Mouse (Mus musculus): Measurements from ENCODE around the gene Mpnd. TPM values are rescaled to one million over a fixed set of nuclear protein-coding genes. Genes with fewer than 3 reads are reported as not detected.

Gene Mpnd
- polyA plus RNA-seq, 1 experiment from 2014 or later, result 62.1 TPM

DNA sequence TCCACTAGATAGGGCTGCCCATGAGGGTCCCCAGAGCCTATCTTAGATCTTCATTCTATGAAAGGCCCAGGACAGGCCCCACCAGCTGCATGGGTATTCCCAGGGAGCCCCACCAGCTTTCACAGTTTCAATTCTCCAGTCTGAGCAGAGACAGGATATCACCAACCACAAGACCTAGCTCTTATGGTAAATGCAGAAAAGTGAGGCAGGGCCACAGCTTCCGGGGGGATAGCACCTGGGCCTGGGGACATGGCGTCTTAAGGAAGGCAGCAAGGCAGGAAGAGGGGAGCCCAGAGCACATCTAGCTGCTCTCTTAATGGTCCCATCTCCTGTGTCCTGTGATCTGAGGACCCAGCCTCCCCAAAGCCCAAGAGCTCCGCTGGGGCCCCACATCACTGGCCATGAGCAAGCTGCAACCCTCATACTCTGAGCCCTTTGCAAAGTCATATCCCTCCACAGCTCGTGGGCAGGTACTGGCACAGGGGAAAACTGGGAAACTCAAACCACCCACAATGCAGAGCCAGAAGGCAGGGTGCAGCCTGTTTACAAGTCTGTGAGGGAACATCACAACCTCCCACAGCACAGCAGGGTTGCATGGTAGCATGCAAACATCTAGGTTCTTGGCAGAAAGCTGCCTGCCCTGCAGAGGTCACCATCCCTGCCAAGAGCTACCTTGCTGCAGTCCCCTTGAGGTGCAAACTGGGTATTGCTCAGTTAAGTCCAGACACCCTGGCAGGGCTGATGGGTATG lies 15.8 kb downstream of the Mpnd start:
- Histone ChIP-seq H3K36me3 (peaks cover 58% of the 10 kb centered on the region), H3K9ac (no peak overlapping the region), H3K4me1 (peaks cover 56% of the 10 kb centered on the region), H3K4me3 (no peak overlapping the region), H3K4me2 (no peak overlapping the region), H3K27me3 (replicated peaks) (no peaks in the 10 kb centered on the region), H3K27ac (replicated peaks) (no peak overlapping the region), H3K9me3 (no peaks in the 10 kb centered on the region)
- WGBS, result 73% methylated on average over 4 of the region's 4 CpGs
- no peak for ATAC-seq (ENCODE audit: extremely low read depth, insufficient number of reproducible peaks, low FRiP score, low TSS enrichment)

DNA sequence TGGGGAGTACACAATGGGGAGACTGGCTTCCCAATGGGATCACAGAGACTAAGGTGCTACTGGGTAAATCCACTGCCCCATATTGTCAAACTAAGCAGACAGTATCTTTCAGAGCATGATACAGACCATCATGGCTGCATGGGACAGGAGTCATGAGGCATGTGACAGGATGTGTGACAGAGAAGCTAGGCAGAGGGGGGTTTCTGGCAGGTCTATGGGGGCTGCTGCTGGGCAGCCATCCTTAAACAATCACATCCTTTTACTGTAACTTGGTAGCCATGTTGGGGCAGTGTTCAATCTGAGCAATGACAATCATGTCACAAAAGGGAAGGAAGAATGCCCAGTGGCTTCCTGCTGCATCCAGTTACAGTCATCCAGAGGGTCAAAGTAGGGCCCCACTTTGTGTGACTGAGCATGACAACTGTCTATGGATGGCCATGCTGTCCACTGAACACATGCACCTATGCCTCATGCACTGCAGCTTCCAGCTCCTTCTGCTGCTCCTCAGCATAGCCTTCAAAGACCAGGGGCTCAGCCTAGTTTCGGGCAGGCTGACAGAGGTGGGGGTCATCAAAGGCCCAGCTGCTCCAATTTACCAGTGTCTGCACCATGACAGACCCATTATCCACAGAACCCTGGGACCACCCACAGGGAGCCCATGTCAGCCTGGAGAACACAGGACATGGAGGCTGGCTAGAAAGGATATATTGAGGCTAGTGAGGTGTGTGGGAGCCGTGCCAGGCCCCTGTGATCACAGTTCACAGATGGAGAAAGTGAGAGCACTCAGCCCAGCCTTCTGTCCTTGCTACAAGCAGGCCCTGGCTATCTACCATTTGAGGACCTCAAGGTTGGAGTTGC lies 16.8 kb downstream of the Mpnd start:
- Histone ChIP-seq H3K27ac (replicated peaks) (0 out of 2 replicates have a peak overlapping the region, but pooled peaks have one; percentile 54), H3K4me2 (no peak overlapping the region), H3K4me1 (peaks cover 66% of the 10 kb centered on the region), H3K27me3 (replicated peaks) (no peaks in the 10 kb centered on the region), H3K9me3 (no peaks in the 10 kb centered on the region), H3K9ac (no peak overlapping the region), H3K36me3 (peaks cover 48% of the 10 kb centered on the region), H3K4me3 (no peak overlapping the region)
- WGBS, result 82% methylated on average over 2 of the region's 2 CpGs
- no peak for ATAC-seq (ENCODE audit: extremely low read depth, insufficient number of reproducible peaks, low FRiP score, low TSS enrichment)

DNA sequence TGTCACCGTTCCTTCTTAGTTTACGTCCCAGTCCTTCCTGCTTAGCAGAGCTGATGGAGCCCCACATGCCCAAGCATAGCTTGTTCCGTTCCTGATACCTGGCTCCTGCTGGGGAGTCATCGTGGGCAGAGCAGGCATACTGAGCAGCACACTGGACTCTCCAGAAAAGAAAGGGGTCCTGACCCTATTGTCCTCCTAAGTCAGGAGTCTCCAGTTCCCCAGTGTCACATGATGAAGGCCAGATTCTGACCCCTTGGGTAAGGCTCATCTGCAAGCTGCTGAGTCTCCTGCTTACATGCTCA lies 17.4 kb downstream of the Mpnd start:
- H3K36me3 ChIP-seq, result peaks cover 42% of the 10 kb centered on the region
- H3K9me3 ChIP-seq, result no peaks in the 10 kb centered on the region
- H3K9ac ChIP-seq, result no peak overlapping the region
- H3K4me1 ChIP-seq, result peaks cover 72% of the 10 kb centered on the region
- no peak overlapping the region for H3K4me3 ChIP-seq
- H3K27ac ChIP-seq (replicated peaks), result peak overlapping the region; percentile 54; the same call in 1 of the 2 replicates
- no peak for ATAC-seq (ENCODE audit: extremely low read depth, insufficient number of reproducible peaks, low FRiP score, low TSS enrichment)
- 82% methylated on average over 4 of the region's 4 CpGs for WGBS
- no peaks in the 10 kb centered on the region for H3K27me3 ChIP-seq (replicated peaks)
- no peak overlapping the region for H3K4me2 ChIP-seq

DNA sequence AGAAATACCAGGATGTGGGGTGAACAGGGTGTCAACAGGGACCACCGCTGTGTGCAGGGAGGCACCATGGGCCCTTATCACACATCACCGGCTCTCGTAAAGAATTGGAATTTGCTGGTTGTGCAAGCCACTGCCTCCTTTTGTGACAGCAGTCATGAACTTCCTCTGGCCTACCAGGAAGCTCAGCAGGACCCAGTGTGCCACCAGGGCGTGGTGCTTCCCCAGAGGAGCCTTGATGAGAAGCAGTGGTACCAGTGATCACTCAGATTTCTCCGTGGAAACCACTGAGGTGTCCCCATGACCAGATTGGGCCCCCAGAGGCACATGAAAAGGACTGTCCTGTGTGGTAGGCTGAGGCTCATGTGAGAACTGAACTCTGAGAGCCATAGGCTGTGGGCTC lies 17.9 kb downstream of the Mpnd start:
- H3K27me3 ChIP-seq (replicated peaks), result no peaks in the 10 kb centered on the region
- peak overlapping the region; percentile 54 for H3K27ac ChIP-seq (replicated peaks)
- no peaks in the 10 kb centered on the region for H3K9me3 ChIP-seq
- ATAC-seq (ENCODE audit: extremely low read depth, insufficient number of reproducible peaks, low FRiP score, low TSS enrichment), result no peak
- H3K4me2 ChIP-seq, result no peak overlapping the region
- H3K36me3 ChIP-seq, result peaks cover 40% of the 10 kb centered on the region
- peaks cover 76% of the 10 kb centered on the region for H3K4me1 ChIP-seq
- peak overlapping the region; percentile 48; the same call in 1 of the 2 replicates for H3K9ac ChIP-seq
- 30% methylated on average over 5 of the region's 5 CpGs for WGBS
- no peak overlapping the region for H3K4me3 ChIP-seq

DNA sequence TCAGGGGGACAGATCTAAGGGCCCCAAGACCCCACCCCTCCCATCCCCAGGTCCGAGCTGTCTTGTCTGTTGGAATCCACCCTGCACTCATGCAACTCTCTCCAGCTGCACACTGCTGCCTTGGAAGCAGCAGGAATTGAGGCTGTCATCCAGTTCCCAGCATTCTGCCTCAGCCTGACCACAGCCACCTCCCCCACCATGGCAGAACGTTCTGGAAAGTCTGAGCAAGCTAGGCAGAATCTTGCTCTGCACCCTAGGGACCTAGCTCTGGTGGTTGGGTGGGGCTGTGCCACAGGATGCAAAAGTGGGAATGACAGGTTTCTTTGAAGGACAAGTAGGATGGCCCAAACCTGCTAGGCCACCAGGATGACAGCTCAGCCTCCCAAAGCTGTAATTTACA lies 19.0 kb downstream of the Mpnd start:
- Histone ChIP-seq H3K4me1 (peaks cover 81% of the 10 kb centered on the region), H3K27ac (replicated peaks) (peak overlapping the region; percentile 68), H3K4me3 (no peak overlapping the region), H3K36me3 (peaks cover 40% of the 10 kb centered on the region), H3K9ac (peak overlapping the region; percentile 47; the same call in 1 of the 2 replicates), H3K4me2 (no peak overlapping the region), H3K9me3 (no peaks in the 10 kb centered on the region), H3K27me3 (replicated peaks) (no peaks in the 10 kb centered on the region)
- WGBS, result 58% methylated on average over 2 of the region's 2 CpGs
- ATAC-seq (ENCODE audit: extremely low read depth, insufficient number of reproducible peaks, low FRiP score, low TSS enrichment), result no peak

DNA sequence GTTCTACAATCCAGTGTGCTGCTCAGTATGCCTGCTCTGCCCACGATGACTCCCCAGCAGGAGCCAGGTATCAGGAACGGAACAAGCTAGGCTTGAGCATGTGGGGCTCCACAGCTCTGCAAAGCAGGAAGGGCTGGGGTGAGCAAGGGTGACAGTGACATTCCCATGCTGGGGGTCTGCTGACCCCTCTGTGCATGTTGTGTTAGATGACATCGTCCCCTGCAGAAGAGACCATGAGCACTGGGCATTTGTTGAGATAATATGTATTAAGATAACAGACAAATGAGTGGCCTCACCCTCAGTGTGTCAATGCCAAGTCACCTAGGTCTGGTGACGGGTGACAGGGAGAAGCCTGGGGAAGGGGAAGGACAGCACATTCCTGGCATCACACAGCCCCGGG lies 19.4 kb downstream of the Mpnd start:
- no peak for ATAC-seq (ENCODE audit: extremely low read depth, insufficient number of reproducible peaks, low FRiP score, low TSS enrichment)
- 34% methylated on average over 5 of the region's 5 CpGs for WGBS
- H3K4me1 ChIP-seq, result peaks cover 81% of the 10 kb centered on the region
- H3K36me3 ChIP-seq, result peaks cover 39% of the 10 kb centered on the region
- peak overlapping the region; percentile 68 for H3K27ac ChIP-seq (replicated peaks)
- H3K4me3 ChIP-seq, result no peak overlapping the region
- no peaks in the 10 kb centered on the region for H3K9me3 ChIP-seq
- H3K9ac ChIP-seq, result peak overlapping the region; percentile 47; the same call in 1 of the 2 replicates
- H3K27me3 ChIP-seq (replicated peaks), result no peaks in the 10 kb centered on the region
- no peak overlapping the region for H3K4me2 ChIP-seq

DNA sequence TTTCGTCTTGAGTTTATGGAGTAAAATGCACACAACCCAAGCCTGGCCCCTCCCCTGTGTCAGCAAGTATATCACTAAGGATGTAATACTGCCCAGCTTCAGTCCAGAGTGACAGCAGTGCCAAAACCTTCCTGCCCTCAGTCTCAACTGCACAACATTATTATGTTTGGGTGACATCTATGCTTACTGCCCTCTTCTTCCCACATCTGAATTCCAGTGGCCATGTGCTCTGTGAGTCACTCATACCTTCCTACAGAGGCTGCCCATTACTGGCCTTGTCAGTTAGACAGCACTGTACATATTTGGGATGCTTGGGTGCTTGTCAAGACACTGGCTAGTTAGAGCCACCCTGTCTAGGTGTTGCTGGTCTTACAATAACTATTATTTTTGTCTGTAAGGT lies 20.8 kb downstream of the Mpnd start:
- H3K27me3 ChIP-seq (replicated peaks), result no peaks in the 10 kb centered on the region
- no peaks in the 10 kb centered on the region for H3K9me3 ChIP-seq
- ATAC-seq (ENCODE audit: extremely low read depth, insufficient number of reproducible peaks, low FRiP score, low TSS enrichment), result no peak
- no peak overlapping the region for H3K4me2 ChIP-seq
- 48% methylated on average over 1 of the region's 1 CpGs for WGBS
- peaks cover 43% of the 10 kb centered on the region for H3K36me3 ChIP-seq
- no peak overlapping the region for H3K9ac ChIP-seq
- H3K27ac ChIP-seq (replicated peaks), result peak overlapping the region; percentile 68
- H3K4me1 ChIP-seq, result peaks cover 88% of the 10 kb centered on the region
- H3K4me3 ChIP-seq, result no peak overlapping the region

DNA sequence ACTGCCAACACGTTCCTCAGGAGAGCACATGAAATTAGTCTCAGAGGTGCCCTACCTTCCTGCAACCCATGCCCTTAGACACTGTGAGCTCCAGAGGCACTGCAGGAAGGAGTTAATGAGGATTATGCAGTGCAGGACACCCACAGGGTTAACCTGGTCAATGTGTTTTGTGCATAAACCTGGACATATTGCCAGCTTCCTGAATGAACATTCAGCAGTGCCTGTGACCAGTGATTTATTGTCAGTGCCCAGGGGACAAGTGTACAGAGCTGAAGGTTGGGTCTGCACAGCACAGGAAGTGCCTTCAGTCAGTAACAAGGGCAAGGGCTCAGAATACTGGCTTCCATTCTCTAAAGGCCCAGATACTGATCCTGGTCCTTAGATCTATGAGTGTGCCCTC lies 21.4 kb downstream of the Mpnd start:
- Histone ChIP-seq H3K36me3 (peaks cover 45% of the 10 kb centered on the region), H3K9me3 (no peaks in the 10 kb centered on the region), H3K4me2 (no peak overlapping the region), H3K27ac (replicated peaks) (peak overlapping the region; percentile 68), H3K9ac (peak overlapping the region; percentile 52; the same call in 1 of the 2 replicates), H3K27me3 (replicated peaks) (no peaks in the 10 kb centered on the region), H3K4me3 (no peak overlapping the region), H3K4me1 (peaks cover 87% of the 10 kb centered on the region)
- ATAC-seq (ENCODE audit: extremely low read depth, insufficient number of reproducible peaks, low FRiP score, low TSS enrichment), result no peak
- WGBS, result 52% methylated on average over 1 of the region's 1 CpGs

DNA sequence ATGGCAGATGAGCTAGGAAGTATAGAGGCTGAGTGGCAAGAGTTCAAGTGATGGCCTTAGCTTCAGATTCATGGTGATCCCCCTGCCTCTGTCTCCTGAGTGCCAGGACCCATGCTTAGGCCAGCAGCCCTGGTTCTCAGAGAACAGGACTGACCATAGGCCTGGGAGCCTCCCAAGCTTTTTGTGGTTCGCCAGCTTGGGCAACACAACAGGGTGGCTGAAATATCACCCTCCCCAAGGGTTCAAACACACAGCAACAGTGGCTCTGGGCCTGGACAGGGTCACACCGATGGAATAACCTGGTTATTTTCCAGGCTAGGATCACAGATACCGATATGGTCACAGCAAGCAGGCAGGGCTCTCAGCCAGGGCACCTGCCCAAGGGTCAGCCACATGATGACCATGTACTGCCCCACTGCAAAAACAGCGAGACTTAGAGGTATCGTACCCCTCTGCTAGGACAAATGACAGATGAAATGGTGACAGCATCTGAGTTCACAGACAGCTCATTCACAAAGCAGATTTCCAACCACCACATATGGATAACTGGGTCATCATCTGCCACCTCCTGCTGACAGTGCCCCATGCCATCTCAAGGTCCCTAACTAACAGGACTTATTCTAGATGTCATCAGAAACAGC lies 22.4 kb downstream of the Mpnd start:
- Histone ChIP-seq H3K9ac (peak overlapping the region; percentile 52; the same call in 1 of the 2 replicates), H3K4me1 (peaks cover 87% of the 10 kb centered on the region), H3K9me3 (no peaks in the 10 kb centered on the region), H3K4me2 (no peak overlapping the region), H3K27me3 (replicated peaks) (no peaks in the 10 kb centered on the region), H3K27ac (replicated peaks) (no peak overlapping the region), H3K4me3 (no peak overlapping the region), H3K36me3 (peaks cover 38% of the 10 kb centered on the region)
- 84% methylated on average over 5 of the region's 5 CpGs for WGBS
- ATAC-seq (ENCODE audit: extremely low read depth, insufficient number of reproducible peaks, low FRiP score, low TSS enrichment), result no peak

DNA sequence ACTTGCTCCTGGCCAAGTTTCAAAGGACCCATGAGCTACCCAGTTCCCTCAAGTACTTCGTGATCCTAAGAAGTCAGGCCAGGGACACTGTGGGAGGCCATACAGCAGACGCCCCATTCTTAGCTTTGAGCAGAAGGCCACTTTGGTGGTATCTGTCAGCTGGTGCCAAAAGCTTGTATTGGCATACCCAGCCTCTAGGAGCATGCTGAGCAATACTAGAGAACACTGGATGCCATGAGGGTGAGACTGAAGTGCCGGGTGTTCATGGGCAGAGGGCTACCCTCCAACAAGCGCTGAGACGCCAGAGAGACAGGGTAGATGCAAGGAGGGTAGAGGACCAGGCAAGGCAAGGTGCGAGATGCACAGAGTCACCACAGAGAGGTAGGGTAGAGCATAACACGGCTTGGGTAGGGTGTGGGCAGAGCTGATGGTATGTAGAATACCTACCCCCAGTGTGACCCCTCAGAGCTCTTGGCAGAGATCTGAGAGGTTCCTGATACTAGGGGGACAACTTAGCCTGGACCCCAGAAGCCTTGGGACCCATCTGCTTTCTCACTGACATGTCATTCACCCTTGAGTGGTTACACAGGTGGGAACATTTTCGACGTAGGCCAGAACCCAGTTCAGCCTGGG lies 24.8 kb downstream of the Mpnd start:
- H3K4me1 ChIP-seq, result peaks cover 86% of the 10 kb centered on the region
- ATAC-seq (ENCODE audit: extremely low read depth, insufficient number of reproducible peaks, low FRiP score, low TSS enrichment), result no peak
- H3K4me2 ChIP-seq, result no peak overlapping the region
- H3K9ac ChIP-seq, result peak overlapping the region; percentile 59; the same call in 1 of the 2 replicates
- 90% methylated on average over 9 of the region's 9 CpGs for WGBS
- no peaks in the 10 kb centered on the region for H3K9me3 ChIP-seq
- H3K27me3 ChIP-seq (replicated peaks), result no peaks in the 10 kb centered on the region
- no peak overlapping the region for H3K4me3 ChIP-seq
- H3K27ac ChIP-seq (replicated peaks), result peak overlapping the region; percentile 32
- H3K36me3 ChIP-seq, result peaks cover 48% of the 10 kb centered on the region

DNA sequence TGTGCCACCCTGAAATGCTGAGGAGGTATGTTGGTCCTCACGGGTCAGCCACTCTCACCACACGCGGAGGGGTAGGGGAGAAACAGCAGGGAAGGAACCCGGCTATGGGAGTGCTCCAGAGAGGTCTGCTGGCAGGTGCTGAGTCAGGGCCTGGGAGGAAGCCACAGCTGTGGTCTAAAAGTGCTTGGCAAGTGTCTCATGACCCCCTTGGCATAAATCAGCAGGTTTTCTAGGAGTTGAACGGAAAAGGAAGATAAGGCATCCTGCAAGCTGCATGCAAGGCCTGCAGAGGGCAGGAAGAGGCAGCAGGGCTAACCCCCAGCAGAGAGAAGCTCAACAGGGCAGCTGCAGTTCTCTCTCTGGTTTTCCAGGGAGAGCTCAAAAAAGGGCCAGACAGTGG lies 25.4 kb downstream of the Mpnd start:
- Histone ChIP-seq H3K27ac (replicated peaks) (peak overlapping the region; percentile 32), H3K4me3 (no peak overlapping the region), H3K36me3 (peaks cover 48% of the 10 kb centered on the region), H3K4me1 (peaks cover 84% of the 10 kb centered on the region), H3K9me3 (no peaks in the 10 kb centered on the region), H3K4me2 (no peak overlapping the region), H3K9ac (peak overlapping the region; percentile 59), H3K27me3 (replicated peaks) (no peaks in the 10 kb centered on the region)
- ATAC-seq (ENCODE audit: extremely low read depth, insufficient number of reproducible peaks, low FRiP score, low TSS enrichment), result no peak
- WGBS, result 37% methylated on average over 5 of the region's 5 CpGs
